Mouse (Mus musculus): ENCODE measurements around the gene Ugt1a6a. TPM values are rescaled to one million over a fixed set of nuclear protein-coding genes. Genes with fewer than 3 reads are reported as not detected.

Ugt1a6a gene
- total RNA-seq, 1 experiment, result not detected

GRCm38 (mm10) chr1:88263778-88264177 is 129.2 kb downstream of the Ugt1a6a start:
- no peak for DNase-seq (ENCODE audit: low read depth, low spot score)
- H3K9ac ChIP-seq (ENCODE audit: insufficient read depth, low read depth, low read length, poor library complexity, severe bottlenecking), result no peak overlapping the region
- H3K4me1 ChIP-seq (ENCODE audit: control insufficient read depth in 2 of 2, insufficient read depth in 2 of 2, low read length in 2 of 2, poor library complexity in 1 of 2), result peaks cover 3 to 4% of the 10 kb centered on the region in 2 experiments; a peak in 2 of 4 replicates
- peaks cover 3% of the 10 kb centered on the region; the same call in 1 of the 2 replicates for H3K9me3 ChIP-seq (ENCODE audit: control insufficient read depth, insufficient read depth, low read depth, low read length)
- in situ Hi-C loops (cut with MboI; ENCODE audit: low sequenced_read_pairs in 2 of 2, unreplicated experiment in 2 of 2), result no loop called here
- no peak overlapping the region for H3K27ac ChIP-seq (ENCODE audit: insufficient read depth, low read depth, low read length, poor library complexity, severe bottlenecking)
- H3K36me3 ChIP-seq (ENCODE audit: control insufficient read depth, insufficient read depth, low read length, poor library complexity, severe bottlenecking), result peaks cover 64% of the 10 kb centered on the region
- no peak overlapping the region for H3K4me3 ChIP-seq (ENCODE audit: insufficient read depth in 1 of 2, low read depth in 1 of 2, low read length in 2 of 2, poor library complexity in 1 of 2, severe bottlenecking in 1 of 2)
- TF ChIP-seq HCFC1 (IDR thresholded peaks at IDR 0.05; ENCODE audit: borderline replicate concordance, insufficient read depth, low read length) (no peak), ZNF384 (IDR thresholded peaks at IDR 0.05; ENCODE audit: low read depth, low read length) (no peak), ZC3H11A (IDR thresholded peaks at IDR 0.05; ENCODE audit: borderline replicate concordance, low read depth, low read length) (no peak), MAFK (IDR thresholded peaks at IDR 0.05; ENCODE audit: insufficient read depth, low read depth, low read length) (no peak), CHD2 (IDR thresholded peaks at IDR 0.05; ENCODE audit: low read depth, low read length) (no peak)

GRCm38 (mm10) chr1:88264237-88264868 is 129.7 kb downstream of the Ugt1a6a start:
- in situ Hi-C loops (cut with MboI; ENCODE audit: low sequenced_read_pairs in 2 of 2, unreplicated experiment in 2 of 2), result no loop called here
- H3K9ac ChIP-seq (ENCODE audit: insufficient read depth, low read depth, low read length, poor library complexity, severe bottlenecking), result no peak overlapping the region
- no peak for TF ChIP-seq ZC3H11A (IDR thresholded peaks at IDR 0.05; ENCODE audit: borderline replicate concordance, low read depth, low read length)
- no peak for TF ChIP-seq HCFC1 (IDR thresholded peaks at IDR 0.05; ENCODE audit: borderline replicate concordance, insufficient read depth, low read length)
- TF ChIP-seq CHD2 (IDR thresholded peaks at IDR 0.05; ENCODE audit: low read depth, low read length), result no peak
- TF ChIP-seq MAFK (IDR thresholded peaks at IDR 0.05; ENCODE audit: insufficient read depth, low read depth, low read length), result no peak
- TF ChIP-seq ZNF384 (IDR thresholded peaks at IDR 0.05; ENCODE audit: low read depth, low read length), result no peak
- peaks cover 70% of the 10 kb centered on the region for H3K36me3 ChIP-seq (ENCODE audit: control insufficient read depth, insufficient read depth, low read length, poor library complexity, severe bottlenecking)
- H3K27ac ChIP-seq (ENCODE audit: insufficient read depth, low read depth, low read length, poor library complexity, severe bottlenecking), result no peak overlapping the region
- no peak for DNase-seq (ENCODE audit: low read depth, low spot score)
- no peak overlapping the region for H3K4me3 ChIP-seq (ENCODE audit: insufficient read depth in 1 of 2, low read depth in 1 of 2, low read length in 2 of 2, poor library complexity in 1 of 2, severe bottlenecking in 1 of 2)
- peaks cover 3 to 4% of the 10 kb centered on the region in 2 experiments; a peak in 2 of 4 replicates for H3K4me1 ChIP-seq (ENCODE audit: control insufficient read depth in 2 of 2, insufficient read depth in 2 of 2, low read length in 2 of 2, poor library complexity in 1 of 2)
- H3K9me3 ChIP-seq (ENCODE audit: control insufficient read depth, insufficient read depth, low read depth, low read length), result peaks cover 3% of the 10 kb centered on the region; the same call in 1 of the 2 replicates

- peaks cover 75% of the 10 kb centered on the region for H3K36me3 ChIP-seq (ENCODE audit: control insufficient read depth, insufficient read depth, low read length, poor library complexity, severe bottlenecking)
- H3K4me1 ChIP-seq (ENCODE audit: control insufficient read depth in 2 of 2, insufficient read depth in 2 of 2, low read length in 2 of 2, poor library complexity in 1 of 2), result peaks cover 3 to 4% of the 10 kb centered on the region in 2 experiments; a peak in 2 of 4 replicates
- no peak overlapping the region for H3K27ac ChIP-seq (ENCODE audit: insufficient read depth, low read depth, low read length, poor library complexity, severe bottlenecking)
- DNase-seq (ENCODE audit: low read depth, low spot score), result no peak
- no peak overlapping the region for H3K4me3 ChIP-seq (ENCODE audit: insufficient read depth in 1 of 2, low read depth in 1 of 2, low read length in 2 of 2, poor library complexity in 1 of 2, severe bottlenecking in 1 of 2)
- in situ Hi-C loops (cut with MboI; ENCODE audit: low sequenced_read_pairs in 2 of 2, unreplicated experiment in 2 of 2), result no loop called here
- TF ChIP-seq ZC3H11A (IDR thresholded peaks at IDR 0.05; ENCODE audit: borderline replicate concordance, low read depth, low read length), result no peak
- TF ChIP-seq HCFC1 (IDR thresholded peaks at IDR 0.05; ENCODE audit: borderline replicate concordance, insufficient read depth, low read length), result no peak
- no peak for TF ChIP-seq MAFK (IDR thresholded peaks at IDR 0.05; ENCODE audit: insufficient read depth, low read depth, low read length)
- TF ChIP-seq CHD2 (IDR thresholded peaks at IDR 0.05; ENCODE audit: low read depth, low read length), result no peak
- no peak for TF ChIP-seq ZNF384 (IDR thresholded peaks at IDR 0.05; ENCODE audit: low read depth, low read length)
- H3K9ac ChIP-seq (ENCODE audit: insufficient read depth, low read depth, low read length, poor library complexity, severe bottlenecking), result no peak overlapping the region
- H3K9me3 ChIP-seq (ENCODE audit: control insufficient read depth, insufficient read depth, low read depth, low read length), result peaks cover 3% of the 10 kb centered on the region; the same call in 1 of the 2 replicates
Measured at GRCm38 (mm10) chr1:88264869-88265240, 130.2 kb downstream of the Ugt1a6a start.

GRCm38 (mm10) chr1:88266123-88266522 is 131.5 kb downstream of the Ugt1a6a start:
- H3K9me3 ChIP-seq (ENCODE audit: control insufficient read depth, insufficient read depth, low read depth, low read length), result peaks cover 3% of the 10 kb centered on the region; the same call in 1 of the 2 replicates
- no peak overlapping the region for H3K9ac ChIP-seq (ENCODE audit: insufficient read depth, low read depth, low read length, poor library complexity, severe bottlenecking)
- TF ChIP-seq CHD2 (IDR thresholded peaks at IDR 0.05; ENCODE audit: low read depth, low read length) (no peak), MAFK (IDR thresholded peaks at IDR 0.05; ENCODE audit: insufficient read depth, low read depth, low read length) (no peak), HCFC1 (IDR thresholded peaks at IDR 0.05; ENCODE audit: borderline replicate concordance, insufficient read depth, low read length) (no peak), ZC3H11A (IDR thresholded peaks at IDR 0.05; ENCODE audit: borderline replicate concordance, low read depth, low read length) (no peak)
- DNase-seq (ENCODE audit: low read depth, low spot score), result no peak
- H3K27ac ChIP-seq (ENCODE audit: insufficient read depth, low read depth, low read length, poor library complexity, severe bottlenecking), result no peak overlapping the region
- H3K4me3 ChIP-seq (ENCODE audit: insufficient read depth in 1 of 2, low read depth in 1 of 2, low read length in 2 of 2, poor library complexity in 1 of 2, severe bottlenecking in 1 of 2), result no peak overlapping the region
- peaks cover 3 to 4% of the 10 kb centered on the region in 2 experiments; a peak in 2 of 4 replicates for H3K4me1 ChIP-seq (ENCODE audit: control insufficient read depth in 2 of 2, insufficient read depth in 2 of 2, low read length in 2 of 2, poor library complexity in 1 of 2)
- in situ Hi-C loops (cut with MboI; ENCODE audit: low sequenced_read_pairs in 2 of 2, unreplicated experiment in 2 of 2), result no loop called here
- peaks cover 80% of the 10 kb centered on the region for H3K36me3 ChIP-seq (ENCODE audit: control insufficient read depth, insufficient read depth, low read length, poor library complexity, severe bottlenecking)

Measured in ES-E14 (cell line).